Mouse (Mus musculus) intestine, postnatal 0 days (tissue): ENCODE measurements around the gene Cntrob. TPM values are rescaled to one million over a fixed set of nuclear protein-coding genes. Genes with fewer than 3 reads are reported as not detected.
"Not testable (repeated sequence)": the region's sequence is repeated elsewhere in the genome, so short reads cannot be mapped to it uniquely, and the experiment has no call there.

Experiments used
- ATAC-seq: fragments of 200-750 bp; cut with Nextera tagmentation; 2 replicates; pipeline ENCODE4 v1.8.0; 2017; ENCODE audit warnings: mild to moderate bottlenecking, moderate TSS enrichment, moderate library complexity
- H3K27ac ChIP-seq: fragments of 300-500 bp; sonication (generic); 2 replicates; pipeline ENCODE4 v1.5.1; 2014; ENCODE audit warnings: mild to moderate bottlenecking, low read depth, low read length, moderate library complexity
- H3K27me3 ChIP-seq: fragments of 300-500 bp; sonication (generic); replicated peaks from 2 replicates; pipeline ENCODE4 v1.6.1; 2014; ENCODE audit warnings: low read length, mixed read lengths; ENCODE audit not compliant: control insufficient read depth, insufficient read depth
- H3K36me3 ChIP-seq: fragments of 300-500 bp; sonication (generic); 2 replicates; pipeline ENCODE4 v1.6.1; 2014; ENCODE audit warnings: mild to moderate bottlenecking, moderate library complexity; ENCODE audit not compliant: control insufficient read depth, insufficient read depth
- H3K4me1 ChIP-seq: fragments of 300-500 bp; sonication (generic); replicated peaks from 2 replicates; pipeline ENCODE4 v1.6.1; 2014; ENCODE audit warnings: antibody characterized with exemption, low read length, mixed read lengths; ENCODE audit not compliant: control insufficient read depth, insufficient read depth
- H3K4me2 ChIP-seq: fragments of 300-500 bp; sonication (generic); replicated peaks from 2 replicates; pipeline ENCODE4 v1.6.1; 2014; ENCODE audit warnings: low read depth, mild to moderate bottlenecking, moderate library complexity
- H3K4me3 ChIP-seq: fragments of 300-500 bp; sonication (generic); 2 replicates; pipeline ENCODE4 v1.5.1; 2014; ENCODE audit warnings: low read depth, low read length
- H3K9ac ChIP-seq: fragments of 300-500 bp; sonication (generic); 2 replicates; pipeline ENCODE4 v1.6.1; 2014; ENCODE audit warnings: mild to moderate bottlenecking, low read depth, low read length
- H3K9me3 ChIP-seq: fragments of 300-500 bp; sonication (generic); 2 replicates; pipeline ENCODE4 v1.6.1; 2016; ENCODE audit warnings: mixed run types; ENCODE audit not compliant: control insufficient read depth
- CTCF ChIP-seq: sonication (generic); IDR thresholded peaks from 2 replicates; pipeline ENCODE4 v1.5.1; 2016; ENCODE audit warnings: low read depth, mild to moderate bottlenecking, control low read depth, antibody characterized with exemption, moderate library complexity
- WGBS: fragments of 180-500 bp; shearing (Covaris S2); extraction: QIAGEN DNeasy Blood & Tissue Kit; methylation state at CpG from one replicate; pipeline ENCODE4 v1.1.7; 2014; 5-methylcytosine and 5-hydroxymethylcytosine counted together
- polyA plus RNA-seq: library from polyadenylated mRNA; unstranded; fragments of >200 nt; fragmentation: Nextera tagmentation; extraction: Ambion mirVana; gene quantifications from 2 replicates; pipeline ENCODE4 v1.2.1, GENCODE M21; 2015

The Cntrob gene
- polyA plus RNA-seq, 1 experiment from 2014 or later: 7.9 TPM

DNA sequence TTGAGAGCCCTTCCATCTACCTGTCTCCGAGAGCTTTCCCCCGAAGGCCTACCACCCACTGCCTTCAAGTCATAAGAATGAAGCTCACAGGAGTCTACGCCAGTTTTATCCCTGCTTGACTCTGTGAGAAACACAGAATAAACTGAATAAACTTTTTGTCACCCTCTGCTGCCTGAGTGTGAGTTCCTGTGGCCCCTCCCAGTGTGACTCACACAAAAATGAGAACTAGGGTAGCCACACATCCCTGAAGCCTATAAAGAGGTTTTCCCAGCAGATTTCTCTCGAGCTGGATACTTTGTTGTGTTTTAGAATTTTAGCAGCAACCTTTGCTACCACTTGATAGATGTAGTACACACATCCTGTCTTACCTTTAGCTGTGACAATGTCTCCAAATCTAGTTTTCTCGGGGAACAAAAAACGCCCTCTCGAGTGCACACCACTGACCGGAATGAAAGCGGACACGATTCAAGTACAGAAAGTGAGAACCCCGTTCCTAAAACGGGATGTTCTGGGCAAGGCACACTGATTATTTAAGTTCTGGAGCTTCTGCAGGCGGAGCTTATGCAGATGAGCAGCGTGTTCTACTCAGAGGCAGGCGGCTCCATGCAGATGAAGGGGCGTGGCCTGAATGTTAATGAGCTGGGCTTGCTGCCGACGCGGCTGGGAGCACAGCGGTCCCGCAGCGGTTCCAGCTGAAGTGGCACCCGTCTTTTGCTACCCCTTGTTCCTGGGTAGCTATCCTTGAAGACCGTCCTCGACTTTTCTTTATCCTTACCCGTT lies 2.2 kb upstream of the Cntrob start, which contains the start of gene Kcnab3:
Gene Kcnab3, plus strand, starts transcription at position 631 of the 780 bp plus-strand sequence.
- H3K4me2 ChIP-seq: peak within 1 kb of the TSS; percentile 99
- WGBS: 10% methylated on average over 26 of the region's 26 CpGs
- H3K27ac ChIP-seq: peak within 1 kb of the TSS; percentile 28; the same call in 1 of the 2 replicates
- 0 out of 2 replicates have a peak, but pooled peaks cover 2% of the 10 kb centered on the region for H3K4me1 ChIP-seq
- H3K9ac ChIP-seq: peak within 1 kb of the TSS; percentile 46
- peak within 1 kb of the TSS; percentile 54 for H3K4me3 ChIP-seq
- H3K36me3 ChIP-seq: peaks cover under 1% of the 10 kb centered on the region; the same call in 1 of the 2 replicates
- ATAC-seq: peak; percentile 54
- H3K9me3 ChIP-seq: no peaks in the 10 kb centered on the region
- H3K27me3 ChIP-seq: peaks cover 5% of the 10 kb centered on the region; the same call in 1 of the 2 replicates
- TF ChIP-seq CTCF: no peak

- Histone ChIP-seq H3K9ac (0 out of 2 replicates have a peak overlapping the region, but pooled peaks have one; percentile 68), H3K27ac (no peak overlapping the region), H3K4me1 (0 out of 2 replicates have a peak, but pooled peaks cover 2% of the 10 kb centered on the region), H3K36me3 (peaks cover 9% of the 10 kb centered on the region), H3K27me3 (peaks cover 5% of the 10 kb centered on the region; the same call in 1 of the 2 replicates), H3K4me2 (peak overlapping the region; percentile 76), H3K4me3 (peak overlapping the region; percentile 66), H3K9me3 (no peaks in the 10 kb centered on the region)
- 74% methylated on average over 6 of the region's 6 CpGs for WGBS
- TF ChIP-seq CTCF: no peak
- no peak for ATAC-seq
Measured at GRCm38 (mm10) chr11:69324749-69325148, 1.2 kb upstream of the Cntrob start.

GRCm38 (mm10) chr11:69322693-69323471 lies 693 bp downstream of the Cntrob start:
- H3K4me3 ChIP-seq: peak overlapping the region; percentile 66
- no peak for ATAC-seq
- 0 out of 2 replicates have a peak, but pooled peaks cover 2% of the 10 kb centered on the region for H3K4me1 ChIP-seq
- H3K27ac ChIP-seq: peak overlapping the region; percentile 84
- peaks cover 5% of the 10 kb centered on the region; the same call in 1 of the 2 replicates for H3K27me3 ChIP-seq
- peak overlapping the region; percentile 76 for H3K4me2 ChIP-seq
- H3K9ac ChIP-seq: peak overlapping the region; percentile 66
- WGBS: 11% methylated on average over 18 of the region's 18 CpGs
- H3K36me3 ChIP-seq: peaks cover 19% of the 10 kb centered on the region
- no peak for TF ChIP-seq CTCF
- no peaks in the 10 kb centered on the region for H3K9me3 ChIP-seq

DNA sequence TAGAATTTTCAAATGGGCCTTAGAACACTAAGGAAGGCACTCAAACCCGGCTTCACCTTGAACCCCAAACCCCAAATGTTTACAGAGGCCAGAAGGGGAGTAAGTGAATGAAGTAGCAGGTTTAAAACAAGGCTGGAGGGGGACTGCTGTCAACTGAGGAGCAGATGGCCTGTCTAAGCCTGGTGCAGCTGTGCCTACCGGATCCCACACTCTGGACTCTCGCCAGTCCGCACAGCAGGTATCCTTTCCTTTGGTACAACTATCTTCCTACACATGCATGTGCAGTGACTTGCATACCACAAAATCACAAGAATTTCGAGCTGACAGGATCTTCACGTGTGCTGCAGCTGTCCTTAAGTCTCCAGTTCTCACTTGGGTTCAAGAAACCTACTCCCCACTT lies 1.6 kb downstream of the Cntrob start:
- Histone ChIP-seq H3K4me1 (0 out of 2 replicates have a peak, but pooled peaks cover 2% of the 10 kb centered on the region), H3K36me3 (peaks cover 24% of the 10 kb centered on the region), H3K9ac (peak overlapping the region; percentile 23; the same call in 1 of the 2 replicates), H3K4me3 (no peak overlapping the region), H3K27me3 (peaks cover 2% of the 10 kb centered on the region; the same call in 1 of the 2 replicates), H3K9me3 (no peaks in the 10 kb centered on the region), H3K4me2 (peak overlapping the region; percentile 76; the same call in 1 of the 2 replicates), H3K27ac (no peak overlapping the region)
- no peak for ATAC-seq
- WGBS: 70% methylated on average over 6 of the region's 6 CpGs
- no peak for TF ChIP-seq CTCF

GRCm38 (mm10) chr11:69321580-69321979 lies 2.0 kb downstream of the Cntrob start:
- TF ChIP-seq CTCF: no peak
- 0 out of 2 replicates have a peak, but pooled peaks cover 2% of the 10 kb centered on the region for H3K4me1 ChIP-seq
- H3K9me3 ChIP-seq: no peaks in the 10 kb centered on the region
- H3K9ac ChIP-seq: no peak overlapping the region
- 0 out of 2 replicates have a peak overlapping the region, but pooled peaks have one; percentile 76 for H3K4me2 ChIP-seq
- H3K36me3 ChIP-seq: peaks cover 28% of the 10 kb centered on the region
- no peaks in the 10 kb centered on the region for H3K27me3 ChIP-seq
- no peak overlapping the region for H3K4me3 ChIP-seq
- whole genome bisulfite sequencing: 93% methylated on average over 6 of the region's 6 CpGs
- H3K27ac ChIP-seq: no peak overlapping the region
- no peak for ATAC-seq

DNA sequence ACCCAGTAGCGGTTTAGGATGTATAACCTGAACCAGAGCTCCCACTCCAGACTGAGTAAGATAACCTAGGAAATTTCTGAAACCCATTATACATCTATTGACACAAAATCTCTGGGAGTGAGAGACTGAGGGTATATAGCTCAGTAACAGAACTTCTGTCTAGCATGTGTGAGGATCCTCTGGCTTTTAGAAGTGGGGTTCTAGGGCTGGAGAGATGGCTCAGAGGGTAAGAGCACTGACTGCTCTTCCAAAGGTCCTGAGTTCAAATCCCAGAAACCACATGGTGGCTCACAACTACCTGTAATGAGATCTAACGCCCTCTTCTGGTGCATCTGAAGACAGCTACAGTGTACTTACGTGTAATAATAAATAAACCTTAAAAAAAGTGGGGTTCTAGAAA lies 5.6 kb downstream of the Cntrob start:
- H3K4me1 ChIP-seq, H3K4me3 ChIP-seq, ATAC-seq, H3K27ac ChIP-seq, H3K4me2 ChIP-seq, H3K27me3 ChIP-seq, H3K9ac ChIP-seq, H3K9me3 ChIP-seq: not testable (repeated sequence)
- WGBS: 83% methylated on average over 3 of the region's 3 CpGs
- H3K36me3 ChIP-seq: peaks cover 35% of the 10 kb centered on the region
